Mouse (Mus musculus) E14TG2a.4 (cell line): ENCODE data around the gene Pgc.

ENCODE experiments used
- CTCF ChIP-seq: conservative IDR thresholded peaks from 2 replicates; pipeline ENCODE4 v1.5.1; 2014; ENCODE audit warnings: low read length
- NANOG ChIP-seq: IDR thresholded peaks from 2 replicates; pipeline ENCODE4 v1.6.1; 2014; ENCODE audit warnings: borderline replicate concordance, low read length, mixed read lengths
- POU5F1 ChIP-seq: IDR thresholded peaks from 2 replicates; pipeline ENCODE4 v1.6.1; 2014; ENCODE audit warnings: low read length, borderline replicate concordance

GRCm38 (mm10) chr17:47726566-47726965 is at the start of gene Pgc:
- TF ChIP-seq CTCF (no peak), NANOG (no peak), POU5F1 (no peak)
